Mouse (Mus musculus): ENCODE results near the gene Bbc3.

DNA sequence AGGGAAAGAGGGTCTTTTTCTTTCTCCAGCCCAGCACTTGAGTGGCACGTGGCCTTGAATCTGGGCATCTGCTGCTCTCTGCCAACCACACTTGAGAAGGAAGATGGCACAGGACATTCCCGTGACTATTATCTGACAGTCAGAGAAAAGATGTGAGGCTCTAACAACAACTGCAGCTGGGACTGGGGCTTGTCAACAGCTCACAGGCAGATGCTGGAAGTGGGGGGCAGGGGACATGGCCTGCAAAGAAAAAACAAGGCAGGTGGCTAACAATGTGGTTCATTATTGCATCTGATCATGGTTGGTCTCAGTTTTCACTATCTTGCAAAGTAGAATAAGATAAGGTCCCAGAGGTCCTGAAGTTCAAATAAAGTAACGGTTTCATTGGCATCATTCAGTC, 36.4 kb downstream of the Bbc3 start:
- no peak for TF ChIP-seq POLR2A (IDR thresholded peaks at IDR 0.05; ENCODE audit: control insufficient read depth in 1 of 2, insufficient read depth in 1 of 2, low read depth in 1 of 2, low read length in 2 of 2, poor library complexity in 1 of 2)
- no peak for TF ChIP-seq ZNF384 (IDR thresholded peaks at IDR 0.05; ENCODE audit: low read depth, low read length)
- no peak for TF ChIP-seq POLR2AphosphoS2 (IDR thresholded peaks at IDR 0.05; ENCODE audit: low read length)
- TF ChIP-seq CTCF (IDR thresholded peaks at IDR 0.05 in 2 of 3, conservative IDR thresholded peaks at IDR 0.05 in 1 of 3; ENCODE audit: control insufficient read depth in 1 of 3, insufficient read depth in 1 of 3, low read depth in 2 of 3, low read length in 3 of 3, poor library complexity in 1 of 3, severe bottlenecking in 1 of 3), result no peak
- TF ChIP-seq SMC3 (IDR thresholded peaks at IDR 0.05; ENCODE audit: low read depth, low read length), result no peak
- no peak for TF ChIP-seq MEF2A (IDR thresholded peaks at IDR 0.05; ENCODE audit: extremely low read depth, insufficient replicate concordance, low read depth, low read length, poor library complexity, severe bottlenecking)
- no peak for TF ChIP-seq RCOR1 (IDR thresholded peaks at IDR 0.05; ENCODE audit: low read depth, low read length)
- TF ChIP-seq MXI1 (IDR thresholded peaks at IDR 0.05; ENCODE audit: low read depth, low read length), result no peak
- no peak for TF ChIP-seq ZKSCAN1 (IDR thresholded peaks at IDR 0.05; ENCODE audit: low read depth, low read length)
- no peak for TF ChIP-seq EP300 (IDR thresholded peaks at IDR 0.05; ENCODE audit: low read depth in 1 of 2, low read length in 2 of 2)
- TF ChIP-seq USF1 (IDR thresholded peaks at IDR 0.05; ENCODE audit: low read depth, low read length), result no peak
